Mouse (Mus musculus): ENCODE data around the gene Ugt1a5.
"Not testable (repeated sequence)": the region's sequence is repeated elsewhere in the genome, so short reads cannot be mapped to it uniquely, and the experiment has no call there.

GRCm38 (mm10) chr1:88140492-88140891 lies 25.3 kb upstream of the Ugt1a5 start:
- TF ChIP-seq CTCF (IDR thresholded peaks at IDR 0.05; ENCODE audit: low read depth, low read length); POLR2A (IDR thresholded peaks at IDR 0.05; ENCODE audit: extremely low read depth, insufficient read depth, low read length): not testable (repeated sequence)

All from liver, adult 2 months (tissue).